Mouse (Mus musculus) olfactory bulb, adult 2 months (tissue): ENCODE results near the gene Gm17606. TPM values are rescaled to one million over a fixed set of nuclear protein-coding genes. Genes with fewer than 3 reads are reported as not detected.

Experiments used
- H3K27ac ChIP-seq: fragments of 200-500 bp; 2 replicates; pipeline ENCODE4 v1.5.1; 2012; ENCODE audit warnings: low read depth, low read length; ENCODE audit not compliant: insufficient read depth
- H3K4me1 ChIP-seq: fragments of 200-500 bp; 2 replicates; pipeline ENCODE4 v1.6.1; 2012; ENCODE audit warnings: low read length; ENCODE audit not compliant: control insufficient read depth, insufficient read depth
- H3K4me3 ChIP-seq: fragments of 200-500 bp; 2 replicates; pipeline ENCODE4 v1.5.1; 2012; ENCODE audit warnings: mild to moderate bottlenecking, low read depth, low read length, moderate library complexity; ENCODE audit not compliant: insufficient read depth
- CTCF ChIP-seq: fragments of 200-500 bp; IDR thresholded peaks from 2 replicates; pipeline ENCODE4 v1.5.1; 2012; ENCODE audit warnings: low read depth, mild to moderate bottlenecking, low read length, moderate library complexity; ENCODE audit not compliant: insufficient read depth
- POLR2A ChIP-seq: fragments of 200-500 bp; IDR thresholded peaks from 2 replicates; pipeline ENCODE4 v1.6.1; 2012; ENCODE audit warnings: mild to moderate bottlenecking, low read depth, low read length, moderate library complexity; ENCODE audit not compliant: insufficient read depth
- WGBS: fragments of 180-500 bp; shearing (Covaris S2); methylation state at CpG from one replicate; pipeline ENCODE4 v1.1.7; 2018; 5-methylcytosine and 5-hydroxymethylcytosine counted together
- polyA plus RNA-seq: library from polyadenylated mRNA; stranded (reverse); fragments of >200 nt; gene quantifications from 2 replicates; pipeline ENCODE4 v1.2.4, GENCODE M21; 2012; ENCODE audit warnings: low replicate concordance; ENCODE audit not compliant: missing spikeins, insufficient read depth, insufficient read length

The Gm17606 gene
- polyA plus RNA-seq, 1 experiment, result not detected

DNA sequence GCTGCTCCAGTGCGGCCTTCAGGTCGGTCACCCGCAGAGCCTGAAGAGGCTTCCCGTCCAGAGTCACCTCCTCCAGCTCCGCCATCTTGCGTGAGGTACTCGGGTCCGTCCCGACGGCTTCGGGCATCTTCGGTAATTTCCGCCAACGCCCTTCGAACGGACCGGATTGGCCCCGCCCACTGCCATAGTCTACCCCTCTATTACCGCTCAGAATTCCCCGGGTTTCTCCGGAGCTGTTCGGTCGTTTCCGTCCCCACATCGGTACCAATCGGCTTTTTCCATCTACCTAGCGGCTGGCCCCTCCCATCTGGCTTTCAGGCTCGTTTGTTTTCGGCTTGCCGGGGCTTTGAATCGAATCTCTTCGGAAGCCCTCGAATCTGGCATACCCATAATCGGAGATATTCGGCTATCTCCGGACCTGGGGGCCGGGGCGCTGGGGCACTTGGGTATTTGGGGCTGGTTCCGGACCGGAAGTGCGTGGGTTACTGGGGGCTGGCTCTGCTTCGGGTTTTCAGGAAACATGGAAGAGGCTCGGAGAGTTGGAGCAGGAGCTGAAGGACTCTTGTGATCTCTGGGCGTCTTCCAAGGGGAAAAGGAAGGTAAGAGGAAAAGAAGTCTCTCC lies 45.9 kb downstream of the Gm17606 start, which contains the start of gene Acin1:
Gene Acin1 (minus strand): TSS at position 410 of the 622 bp plus-strand sequence.
- no peak for TF ChIP-seq CTCF
- TF ChIP-seq POLR2A, result peak; percentile 76
- Histone ChIP-seq H3K4me3 (peak within 1 kb of the TSS; percentile 83), H3K4me1 (0 out of 2 replicates have a peak, but pooled peaks cover 2% of the 10 kb centered on the region), H3K27ac (peak within 1 kb of the TSS; percentile 96)
- WGBS, result under 1% methylated on average over 44 of the region's 44 CpGs

DNA sequence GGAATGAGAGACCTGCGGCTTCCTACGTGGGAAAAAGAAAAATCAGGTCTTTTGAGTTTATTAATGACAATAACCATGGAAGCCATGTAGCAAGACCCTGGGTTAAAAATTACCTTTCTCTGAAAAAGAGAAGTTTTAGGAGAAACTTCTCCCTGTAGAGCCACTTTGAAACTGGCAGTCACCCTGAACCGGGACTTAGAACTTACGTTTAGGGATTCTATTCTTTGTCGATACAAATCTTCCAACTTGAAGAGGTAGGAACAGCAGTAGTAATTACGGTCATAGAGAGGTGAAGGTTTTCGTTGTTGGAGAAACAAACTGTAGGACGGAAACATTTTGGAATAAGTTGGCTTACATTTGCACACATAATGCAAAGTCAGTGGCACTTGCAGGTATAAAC lies 46.5 kb downstream of the Gm17606 start:
- Histone ChIP-seq H3K27ac (0 out of 2 replicates have a peak overlapping the region, but pooled peaks have one; percentile 42), H3K4me3 (peak overlapping the region; percentile 58), H3K4me1 (0 out of 2 replicates have a peak, but pooled peaks cover 2% of the 10 kb centered on the region)
- TF ChIP-seq CTCF, result no peak
- TF ChIP-seq POLR2A, result no peak
- 1% methylated on average over 8 of the region's 8 CpGs for WGBS

DNA sequence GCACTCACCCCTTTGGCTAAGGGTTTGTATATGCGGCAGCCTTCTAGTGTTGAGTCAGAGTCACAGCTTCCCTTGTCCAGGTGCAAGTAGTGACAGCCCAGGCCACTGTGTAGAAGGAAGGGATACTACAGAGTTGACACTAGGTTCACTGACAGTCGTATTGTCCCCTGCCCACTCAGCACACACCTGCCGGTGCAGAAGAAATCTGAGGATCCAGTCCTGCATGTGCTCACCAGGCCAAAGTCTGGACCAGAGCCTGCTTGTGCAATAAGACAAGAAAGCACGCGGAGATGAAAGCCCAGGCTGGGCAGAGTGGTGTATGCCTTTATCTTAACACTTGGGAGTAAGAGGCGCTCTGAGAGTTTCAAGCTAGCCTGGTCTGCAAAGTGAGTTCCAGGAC lies 54.3 kb downstream of the Gm17606 start:
- Histone ChIP-seq H3K4me3 (no peak overlapping the region), H3K27ac (no peak overlapping the region), H3K4me1 (no peaks in the 10 kb centered on the region)
- no peak for TF ChIP-seq POLR2A
- TF ChIP-seq CTCF, result no peak
- 82% methylated on average over 6 of the region's 6 CpGs for WGBS

DNA sequence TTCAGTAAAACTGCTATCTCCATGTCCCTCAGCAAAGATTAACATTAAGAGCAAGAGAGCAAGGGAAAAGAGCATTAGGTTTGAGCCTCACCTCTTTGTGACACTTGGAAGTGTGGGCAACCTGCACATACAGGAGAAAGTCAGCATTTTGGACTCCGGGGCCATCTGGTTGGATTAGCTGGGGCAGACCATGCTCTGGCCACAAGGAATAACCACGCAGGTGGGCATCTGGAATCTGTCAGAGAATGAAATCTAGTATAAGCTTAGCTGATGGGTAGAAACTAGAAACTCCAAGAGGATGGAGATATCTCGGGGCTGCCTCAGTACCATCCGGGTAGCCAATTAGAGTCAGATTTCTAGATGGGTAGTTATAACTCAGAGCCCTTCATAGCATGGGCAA lies 56.0 kb downstream of the Gm17606 start:
- Histone ChIP-seq H3K4me3 (no peak overlapping the region), H3K4me1 (no peaks in the 10 kb centered on the region), H3K27ac (no peak overlapping the region)
- TF ChIP-seq POLR2A, result no peak
- no peak for TF ChIP-seq CTCF
- WGBS, result 91% methylated on average over 4 of the region's 4 CpGs

Other genes starting within 250 kb of the Gm17606 start
- not detected in 2 replicates for gene Slc7a7, start 223.2 kb upstream of the Gm17606 start, polyA plus RNA-seq
- gene Mrpl52, start 214.0 kb upstream of the Gm17606 start, polyA plus RNA-seq, result not detected in 2 replicates
- not detected in 2 replicates for gene Mmp14, start 209.3 kb upstream of the Gm17606 start, polyA plus RNA-seq
- gene Lrp10, start 176.8 kb upstream of the Gm17606 start, polyA plus RNA-seq, result not detected in 2 replicates
- gene Rem2, start 164.9 kb upstream of the Gm17606 start, polyA plus RNA-seq, result not detected in 2 replicates
- not detected in 2 replicates for gene Prmt5, start 123.4 kb upstream of the Gm17606 start, polyA plus RNA-seq
- not detected in 2 replicates for gene Haus4, start 86.3 kb upstream of the Gm17606 start, polyA plus RNA-seq
- gene Ajuba, start 63.4 kb upstream of the Gm17606 start, polyA plus RNA-seq, result not detected in 2 replicates
- gene 4931414P19Rik, start 35.0 kb upstream of the Gm17606 start, polyA plus RNA-seq, result not detected in 2 replicates
- gene Psmb5, start 22.9 kb upstream of the Gm17606 start, polyA plus RNA-seq, result not detected in 2 replicates
- not detected in 2 replicates for gene Psmb11, start 19.5 kb upstream of the Gm17606 start, polyA plus RNA-seq
- gene Cdh24, start 412 bp downstream of the Gm17606 start, polyA plus RNA-seq, result not detected in 2 replicates
- not detected in 2 replicates for gene 1700123O20Rik, start 45.3 kb downstream of the Gm17606 start, polyA plus RNA-seq
- gene Acin1, start 46.0 kb downstream of the Gm17606 start, polyA plus RNA-seq, result 835 TPM in 1 of 2 replicates, not detected in the other
- gene Gm29776, start 57.9 kb downstream of the Gm17606 start, polyA plus RNA-seq, result not detected in 2 replicates
- gene Cebpe, start 71.2 kb downstream of the Gm17606 start, polyA plus RNA-seq, result not detected in 2 replicates
- not detected in 2 replicates for gene Slc7a8, start 141.0 kb downstream of the Gm17606 start, polyA plus RNA-seq
- not detected in 2 replicates for gene Rnf212b, start 173.2 kb downstream of the Gm17606 start, polyA plus RNA-seq
- gene Homez, start 230.0 kb downstream of the Gm17606 start, polyA plus RNA-seq, result not detected in 2 replicates
- not detected in 2 replicates for gene Ppp1r3e, start 236.6 kb downstream of the Gm17606 start, polyA plus RNA-seq
- gene Bcl2l2, start 242.4 kb downstream of the Gm17606 start, polyA plus RNA-seq, result 145 TPM in 1 of 2 replicates, not detected in the other
- not detected in 2 replicates for gene Gm20521, start 242.5 kb downstream of the Gm17606 start, polyA plus RNA-seq